Mouse (Mus musculus) lung, embryonic 14.5 days (tissue): ENCODE measurements around the gene Ptprd. TPM values are rescaled to one million over a fixed set of nuclear protein-coding genes. Genes with fewer than 3 reads are reported as not detected.

Source experiments
- ATAC-seq: fragments of 200-750 bp; cut with Nextera tagmentation; 2 replicates; pipeline ENCODE4 v1.8.0; 2017; ENCODE audit warnings: mild to moderate bottlenecking, moderate TSS enrichment, moderate library complexity; ENCODE audit not compliant: insufficient read depth
- DNase-seq: peaks from one replicate; pipeline ENCODE4 v3.0.0-alpha.2; 2015
- H3K27ac ChIP-seq: fragments of 300-500 bp; sonication (generic); 2 replicates; pipeline ENCODE4 v1.5.1; 2014; ENCODE audit warnings: low read depth, mild to moderate bottlenecking, moderate library complexity
- H3K27me3 ChIP-seq: fragments of 300-500 bp; sonication (generic); 2 replicates; pipeline ENCODE4 v1.6.1; 2014; ENCODE audit warnings: low read length, control low read depth; ENCODE audit not compliant: insufficient read depth
- H3K36me3 ChIP-seq: fragments of 300-500 bp; sonication (generic); 2 replicates; pipeline ENCODE4 v1.6.1; 2014; ENCODE audit warnings: control low read depth; ENCODE audit not compliant: insufficient read depth
- H3K4me1 ChIP-seq: fragments of 300-500 bp; sonication (generic); 2 replicates; pipeline ENCODE4 v1.6.1; 2014; ENCODE audit warnings: antibody characterized with exemption, control low read depth; ENCODE audit not compliant: insufficient read depth
- H3K4me2 ChIP-seq: fragments of 300-500 bp; sonication (generic); 2 replicates; pipeline ENCODE4 v1.6.1; 2014; ENCODE audit warnings: mild to moderate bottlenecking
- H3K4me3 ChIP-seq: fragments of 300-500 bp; sonication (generic); 2 replicates; pipeline ENCODE4 v1.5.1; 2014; ENCODE audit warnings: low read depth, low read length
- H3K9ac ChIP-seq: fragments of 300-500 bp; sonication (generic); 2 replicates; pipeline ENCODE4 v1.6.1; 2014
- H3K9me3 ChIP-seq: fragments of 300-500 bp; sonication (generic); 2 replicates; pipeline ENCODE4 v1.6.1; 2016; ENCODE audit warnings: low read depth, low read length, control low read depth
- CTCF ChIP-seq: IDR thresholded peaks from 2 replicates; pipeline ENCODE4 v1.5.1; 2016; ENCODE audit warnings: antibody characterized with exemption, low read depth
- WGBS: fragments of 180-500 bp; shearing (Covaris S2); extraction: QIAGEN DNeasy Blood & Tissue Kit; methylation state at CpG from one replicate; pipeline ENCODE4 v1.1.7; 2014; 5-methylcytosine and 5-hydroxymethylcytosine counted together
- polyA plus RNA-seq: library from polyadenylated mRNA; unstranded; fragments of >200 nt; fragmentation: Nextera tagmentation; extraction: Ambion mirVana; gene quantifications from 2 replicates; pipeline ENCODE4 v1.2.1, GENCODE M21; 2014

Gene Ptprd
- polyA plus RNA-seq, 1 experiment from 2014 or later: 25.3 TPM

DNA sequence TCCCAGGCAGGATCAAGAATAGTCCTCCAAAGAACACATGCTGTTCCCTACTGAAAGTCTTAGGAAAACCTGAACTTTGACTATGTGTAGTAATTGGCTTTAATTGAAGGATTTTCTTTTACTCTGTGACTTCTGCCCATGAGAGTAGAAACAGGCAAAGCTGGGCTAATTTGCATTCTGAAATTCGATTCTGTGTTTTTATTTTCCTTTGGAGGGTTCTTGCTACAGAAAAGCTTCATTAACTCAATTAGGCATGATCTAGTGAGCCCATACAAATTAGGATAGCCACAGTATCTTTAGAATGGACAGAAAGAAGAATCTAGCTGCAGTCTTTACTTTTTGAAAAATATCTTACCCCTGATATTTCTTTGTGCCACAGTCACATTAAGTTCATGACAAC, 2021.0 kb downstream of the Ptprd start:
- 41% methylated on average over 1 of the region's 1 CpGs for WGBS
- no peak overlapping the region for H3K4me3 ChIP-seq
- DNase-seq: no peak
- no peak overlapping the region for H3K27ac ChIP-seq
- H3K27me3 ChIP-seq: no peaks in the 10 kb centered on the region
- TF ChIP-seq CTCF: no peak
- no peaks in the 10 kb centered on the region for H3K9me3 ChIP-seq
- no peak overlapping the region for H3K9ac ChIP-seq
- H3K4me2 ChIP-seq: no peak overlapping the region
- no peaks in the 10 kb centered on the region for H3K4me1 ChIP-seq
- ATAC-seq: no peak
- no peaks in the 10 kb centered on the region for H3K36me3 ChIP-seq

DNA sequence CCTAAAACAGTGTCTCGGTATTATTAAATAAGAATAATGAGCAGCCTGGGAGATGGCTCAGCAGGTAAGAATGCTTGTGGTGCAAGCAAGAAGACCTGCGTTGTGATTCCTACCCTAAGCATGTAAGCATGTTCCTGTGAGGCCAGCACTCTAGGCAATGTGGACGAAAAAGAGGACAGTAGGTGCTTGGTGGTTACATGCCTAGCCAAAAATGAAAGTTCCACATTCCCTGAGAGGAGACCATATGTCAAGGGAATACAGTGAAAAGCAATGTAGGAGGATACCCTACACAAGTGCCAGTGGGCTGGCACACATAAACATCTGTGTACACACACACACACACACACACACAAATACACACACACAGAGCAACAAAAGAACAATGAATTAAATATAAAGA, 2028.7 kb downstream of the Ptprd start:
- no peaks in the 10 kb centered on the region for H3K36me3 ChIP-seq
- no peaks in the 10 kb centered on the region for H3K9me3 ChIP-seq
- 89% methylated on average over 3 of the region's 3 CpGs for WGBS
- TF ChIP-seq CTCF: no peak
- ATAC-seq: no peak
- H3K4me2 ChIP-seq: no peak overlapping the region
- H3K4me1 ChIP-seq: no peaks in the 10 kb centered on the region
- no peak overlapping the region for H3K27ac ChIP-seq
- H3K27me3 ChIP-seq: no peaks in the 10 kb centered on the region
- H3K9ac ChIP-seq: no peak overlapping the region
- no peak overlapping the region for H3K4me3 ChIP-seq
- DNase-seq: no peak

GRCm38 (mm10) chr4:76179497-76179896, 2032.3 kb downstream of the Ptprd start:
- DNase-seq (peak; percentile 47), ATAC-seq (no peak)
- no peak overlapping the region for H3K4me2 ChIP-seq
- no peaks in the 10 kb centered on the region for H3K36me3 ChIP-seq
- H3K9me3 ChIP-seq: no peaks in the 10 kb centered on the region
- H3K4me1 ChIP-seq: no peaks in the 10 kb centered on the region
- no peak for TF ChIP-seq CTCF
- H3K27me3 ChIP-seq: no peaks in the 10 kb centered on the region
- H3K4me3 ChIP-seq: no peak overlapping the region
- 45% methylated on average over 8 of the region's 8 CpGs for WGBS
- no peak overlapping the region for H3K27ac ChIP-seq
- no peak overlapping the region for H3K9ac ChIP-seq

DNA sequence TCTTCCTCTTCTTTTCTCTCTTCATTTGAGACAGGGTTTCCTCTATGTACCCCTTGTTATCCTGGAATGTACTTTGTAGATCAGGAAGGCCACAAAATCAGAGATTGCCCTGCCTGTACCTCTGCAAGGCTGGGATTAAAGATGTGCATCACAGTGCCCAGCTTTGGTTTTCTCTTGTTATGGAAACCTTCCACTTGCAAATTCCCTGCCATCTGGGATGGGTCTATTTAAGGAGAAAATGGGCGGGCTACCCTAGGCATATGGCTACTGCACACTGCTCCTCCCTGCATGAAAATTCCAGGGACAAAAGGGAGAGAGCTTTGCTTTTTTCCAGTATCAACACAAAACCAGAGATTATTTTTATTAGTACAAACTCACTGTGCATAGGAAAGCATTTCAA, 2036.7 kb downstream of the Ptprd start:
- Histone ChIP-seq H3K4me3 (no peak overlapping the region), H3K9ac (no peak overlapping the region), H3K36me3 (no peaks in the 10 kb centered on the region), H3K4me2 (no peak overlapping the region), H3K27me3 (no peaks in the 10 kb centered on the region), H3K9me3 (no peaks in the 10 kb centered on the region), H3K4me1 (no peaks in the 10 kb centered on the region), H3K27ac (no peak overlapping the region)
- WGBS: 83% methylated on average over 1 of the region's 1 CpGs
- DNase-seq: no peak
- ATAC-seq: no peak
- no peak for TF ChIP-seq CTCF

DNA sequence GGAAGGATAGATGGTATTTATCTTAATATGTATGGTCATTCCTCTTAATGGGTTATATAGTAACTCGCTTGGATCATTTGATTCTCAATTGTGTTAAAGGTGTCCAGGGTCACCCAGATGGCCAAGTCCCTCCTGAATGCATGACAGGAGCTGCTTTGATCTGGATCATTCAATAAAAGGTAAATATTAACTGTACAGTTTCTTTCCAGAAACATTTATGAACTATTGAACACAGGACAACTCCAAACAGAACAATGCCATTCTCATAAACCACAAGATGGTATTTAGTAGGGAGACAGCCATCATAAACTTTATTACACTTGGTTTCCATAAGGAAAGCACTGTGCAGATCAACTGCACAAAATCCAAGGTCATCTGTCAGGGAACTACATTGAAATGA, 2056.0 kb downstream of the Ptprd start:
- WGBS: 60% methylated on average over 1 of the region's 1 CpGs
- H3K27me3 ChIP-seq: no peaks in the 10 kb centered on the region
- no peak overlapping the region for H3K27ac ChIP-seq
- ATAC-seq (no peak), DNase-seq (no peak)
- H3K36me3 ChIP-seq: no peaks in the 10 kb centered on the region
- TF ChIP-seq CTCF: no peak
- H3K4me2 ChIP-seq: no peak overlapping the region
- no peak overlapping the region for H3K9ac ChIP-seq
- no peak overlapping the region for H3K4me3 ChIP-seq
- H3K4me1 ChIP-seq: no peaks in the 10 kb centered on the region
- H3K9me3 ChIP-seq: no peaks in the 10 kb centered on the region

GRCm38 (mm10) chr4:76154190-76154589, 2057.6 kb downstream of the Ptprd start:
- H3K4me1 ChIP-seq: no peaks in the 10 kb centered on the region

GRCm38 (mm10) chr4:76144925-76145324, 2066.8 kb downstream of the Ptprd start:
- no peak for TF ChIP-seq CTCF
- Histone ChIP-seq H3K36me3 (no peaks in the 10 kb centered on the region), H3K4me1 (no peaks in the 10 kb centered on the region), H3K9ac (no peak overlapping the region), H3K27me3 (no peaks in the 10 kb centered on the region), H3K4me3 (no peak overlapping the region), H3K27ac (no peak overlapping the region), H3K4me2 (no peak overlapping the region), H3K9me3 (no peaks in the 10 kb centered on the region)
- 78% methylated on average over 4 of the region's 4 CpGs for WGBS
- ATAC-seq (no peak), DNase-seq (no peak)

More at GRCm38 (mm10) chr4:76154190-76154589, 2057.6 kb downstream of the Ptprd start:
- 62% methylated on average over 2 of the region's 2 CpGs for WGBS
- ATAC-seq (no peak), DNase-seq (no peak)
- no peak for TF ChIP-seq CTCF
- H3K36me3 ChIP-seq: no peaks in the 10 kb centered on the region
- H3K4me3 ChIP-seq: no peak overlapping the region
- H3K9ac ChIP-seq: no peak overlapping the region
- H3K27me3 ChIP-seq: no peaks in the 10 kb centered on the region
- no peak overlapping the region for H3K27ac ChIP-seq
- H3K9me3 ChIP-seq: no peaks in the 10 kb centered on the region
- H3K4me2 ChIP-seq: no peak overlapping the region

DNA sequence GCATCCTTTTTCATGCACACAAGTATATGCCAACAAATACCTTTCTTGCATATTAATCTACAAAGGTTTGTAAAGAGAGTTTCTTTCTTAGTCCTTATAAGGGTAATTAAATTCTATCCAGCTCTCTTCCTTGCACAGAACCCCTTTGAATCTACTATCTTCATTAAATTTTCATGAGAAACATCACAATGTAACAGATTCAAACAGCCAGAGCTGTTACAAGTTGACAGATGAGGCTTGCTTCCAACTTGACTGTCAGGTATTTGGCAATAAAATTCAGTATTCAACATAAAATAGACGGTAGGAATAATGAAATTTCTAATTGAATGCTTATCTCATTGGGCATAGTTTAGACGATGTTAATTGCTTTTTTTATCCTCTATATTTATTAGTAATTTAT, 2067.4 kb downstream of the Ptprd start:
- Histone ChIP-seq H3K36me3 (no peaks in the 10 kb centered on the region), H3K4me3 (no peak overlapping the region), H3K4me1 (no peaks in the 10 kb centered on the region), H3K9me3 (no peaks in the 10 kb centered on the region), H3K27ac (no peak overlapping the region), H3K4me2 (no peak overlapping the region), H3K9ac (no peak overlapping the region), H3K27me3 (no peaks in the 10 kb centered on the region)
- no peak for DNase-seq
- no peak for TF ChIP-seq CTCF
- no peak for ATAC-seq
- 68% methylated on average over 2 of the region's 2 CpGs for WGBS
